Mouse (Mus musculus) liver, embryonic 11.5 days (tissue): Measurements from ENCODE around the gene Ltb4r1. TPM values are rescaled to one million over a fixed set of nuclear protein-coding genes. Genes with fewer than 3 reads are reported as not detected.

ENCODE experiments used
- ATAC-seq: fragments of 200-750 bp; cut with Nextera tagmentation; replicated peaks from 2 replicates; pipeline ENCODE4 v1.8.0; 2017; ENCODE audit warnings: moderate number of reproducible peaks, mild to moderate bottlenecking, moderate TSS enrichment, moderate library complexity; ENCODE audit not compliant: low FRiP score
- DNase-seq: peaks from one replicate; pipeline ENCODE4 v3.0.0-alpha.2; 2017; ENCODE audit warnings: low spot score
- H3K27ac ChIP-seq: fragments of 300-500 bp; sonication (generic); 2 replicates; pipeline ENCODE4 v1.5.1; 2014; ENCODE audit warnings: mild to moderate bottlenecking, low read depth, low read length, control low read depth
- H3K27me3 ChIP-seq: fragments of 300-500 bp; sonication (generic); replicated peaks from 2 replicates; pipeline ENCODE4 v1.6.1; 2014; ENCODE audit warnings: low read length, mixed read lengths; ENCODE audit not compliant: control insufficient read depth, insufficient read depth
- H3K36me3 ChIP-seq: fragments of 300-500 bp; sonication (generic); 2 replicates; pipeline ENCODE4 v1.6.1; 2014; ENCODE audit warnings: mild to moderate bottlenecking, low read length, moderate library complexity, mixed read lengths; ENCODE audit not compliant: control insufficient read depth, insufficient read depth
- H3K4me1 ChIP-seq: fragments of 300-500 bp; sonication (generic); replicated peaks from 2 replicates; pipeline ENCODE4 v1.6.1; 2014; ENCODE audit warnings: low read length, mixed read lengths; ENCODE audit not compliant: control insufficient read depth, insufficient read depth
- H3K4me2 ChIP-seq: fragments of 300-500 bp; sonication (generic); 2 replicates; pipeline ENCODE4 v1.6.1; 2014; ENCODE audit warnings: mild to moderate bottlenecking, control low read depth, moderate library complexity
- H3K4me3 ChIP-seq: fragments of 300-500 bp; sonication (generic); 2 replicates; pipeline ENCODE4 v1.5.1; 2014; ENCODE audit warnings: low read depth, low read length, control low read depth
- H3K9ac ChIP-seq: fragments of 300-500 bp; sonication (generic); 2 replicates; pipeline ENCODE4 v1.6.1; 2014; ENCODE audit warnings: low read depth, low read length, control low read depth
- H3K9me3 ChIP-seq: fragments of 300-500 bp; sonication (generic); 2 replicates; pipeline ENCODE4 v1.6.1; 2016; ENCODE audit warnings: low read length, inconsistent platforms, mixed read lengths; ENCODE audit not compliant: control insufficient read depth
- WGBS: fragments of 180-500 bp; shearing (Covaris S2); extraction: QIAGEN DNeasy Blood & Tissue Kit; methylation state at CpG from one replicate; pipeline ENCODE4 v1.1.7; 2014; 5-methylcytosine and 5-hydroxymethylcytosine counted together
- polyA plus RNA-seq: library from polyadenylated mRNA; unstranded; fragments of >200 nt; fragmentation: Nextera tagmentation; extraction: Ambion mirVana; gene quantifications from 2 replicates; pipeline ENCODE4 v1.2.1, GENCODE M21; 2014

Ltb4r1 gene
- polyA plus RNA-seq, 1 experiment from 2014 or later: 1.6 TPM

DNA sequence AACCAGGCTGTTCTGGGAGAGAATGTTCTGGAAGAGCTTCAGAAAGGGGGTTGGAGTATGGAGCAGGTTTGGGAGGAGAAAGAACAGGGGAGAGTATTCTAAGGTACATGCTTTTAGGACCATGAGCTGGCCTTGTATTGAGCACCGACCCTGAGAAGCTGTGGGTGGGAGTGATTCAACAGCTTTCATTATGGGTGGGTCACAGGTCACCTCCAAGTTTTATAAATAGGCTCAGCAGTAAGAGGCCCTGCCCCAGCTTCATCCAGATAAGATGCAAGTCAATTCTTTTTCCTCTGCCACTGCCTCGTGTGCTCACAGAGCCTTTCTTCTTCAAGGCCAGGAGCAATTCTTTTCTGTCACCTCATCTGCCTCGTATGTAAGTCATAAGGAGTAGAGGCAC, 11.4 kb downstream of the Ltb4r1 start:
- 31% methylated on average over 3 of the region's 3 CpGs for WGBS
- no peak for ATAC-seq
- no peaks in the 10 kb centered on the region for H3K36me3 ChIP-seq
- H3K9me3 ChIP-seq: no peaks in the 10 kb centered on the region
- no peak overlapping the region for H3K27ac ChIP-seq
- peaks cover 15% of the 10 kb centered on the region for H3K27me3 ChIP-seq
- H3K4me2 ChIP-seq: no peak overlapping the region
- H3K4me3 ChIP-seq: no peak overlapping the region
- no peak overlapping the region for H3K9ac ChIP-seq
- no peak for DNase-seq
- H3K4me1 ChIP-seq: peaks cover 11% of the 10 kb centered on the region

DNA sequence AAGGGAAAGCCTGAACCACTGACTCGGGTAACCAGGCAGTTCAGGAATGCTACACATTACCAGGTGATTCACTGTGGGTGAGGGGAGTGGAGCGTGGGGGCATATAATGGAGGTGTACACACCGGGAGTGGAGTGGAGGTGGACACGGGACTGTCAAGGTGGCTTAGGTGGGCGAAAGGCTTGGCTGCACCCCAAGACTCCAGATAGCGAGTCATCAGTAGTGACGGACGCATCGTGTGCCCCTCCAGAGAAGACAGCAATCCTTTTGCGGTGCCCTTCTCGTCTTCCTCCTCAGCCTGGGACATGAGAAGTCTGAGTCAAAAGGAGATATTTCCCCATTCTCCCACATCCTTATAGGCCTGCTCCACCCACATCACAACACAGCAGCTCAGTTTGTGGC, 12.0 kb downstream of the Ltb4r1 start:
- no peak overlapping the region for H3K9ac ChIP-seq

DNA sequence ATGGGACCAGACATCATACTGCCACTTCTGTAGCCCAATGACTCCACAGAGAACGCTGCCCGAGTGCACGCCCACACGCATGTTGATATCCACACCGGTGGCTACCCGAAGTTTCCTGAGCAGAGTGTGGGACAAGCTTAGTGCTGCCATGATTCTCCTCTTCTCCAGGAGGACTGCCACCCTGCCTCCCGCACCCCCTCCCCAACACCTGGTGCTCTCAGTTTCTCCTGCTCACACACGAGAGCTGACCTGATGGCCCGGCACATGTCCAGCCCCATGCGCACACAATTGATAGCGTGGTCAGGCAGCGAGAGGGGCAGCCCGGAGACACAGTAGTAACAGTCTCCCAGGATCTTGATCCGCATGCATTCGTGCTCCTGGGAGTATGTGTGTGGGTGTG, 12.9 kb downstream of the Ltb4r1 start:
- WGBS: 85% methylated on average over 15 of the region's 15 CpGs
- peaks cover 24% of the 10 kb centered on the region for H3K27me3 ChIP-seq

More for the DNA sequence above, 12.0 kb downstream of the Ltb4r1 start:
- Histone ChIP-seq H3K9me3 (no peaks in the 10 kb centered on the region), H3K4me2 (no peak overlapping the region), H3K36me3 (no peaks in the 10 kb centered on the region), H3K27ac (no peak overlapping the region), H3K27me3 (peaks cover 18% of the 10 kb centered on the region), H3K4me3 (no peak overlapping the region), H3K4me1 (peaks cover 11% of the 10 kb centered on the region)
- 88% methylated on average over 11 of the region's 11 CpGs for WGBS
- no peak for ATAC-seq
- DNase-seq: no peak

DNA sequence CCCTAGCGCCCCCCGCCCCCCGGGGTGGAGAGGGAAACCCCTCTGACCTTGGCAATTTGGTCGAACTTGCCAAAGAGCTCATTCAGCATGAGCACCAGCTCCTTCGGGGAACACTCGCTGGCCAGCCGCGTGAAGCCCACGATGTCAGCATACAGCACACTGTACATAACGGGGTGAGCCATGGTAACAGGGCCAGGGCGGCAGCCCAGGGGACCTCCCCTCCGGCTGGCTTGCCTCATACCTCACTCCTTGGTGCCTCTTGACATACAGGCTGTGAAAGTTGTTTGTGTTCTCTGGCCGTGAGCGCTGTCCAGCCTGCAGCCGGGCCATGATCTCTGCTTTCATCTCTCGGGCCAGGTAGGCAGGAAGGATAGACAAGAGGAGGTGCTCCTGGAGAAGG, 13.9 kb downstream of the Ltb4r1 start:
- Histone ChIP-seq H3K4me2 (no peak overlapping the region), H3K36me3 (no peaks in the 10 kb centered on the region), H3K9me3 (no peaks in the 10 kb centered on the region), H3K9ac (no peak overlapping the region), H3K4me1 (peaks cover 11% of the 10 kb centered on the region), H3K27ac (no peak overlapping the region), H3K27me3 (peaks cover 33% of the 10 kb centered on the region), H3K4me3 (no peak overlapping the region)
- 63% methylated on average over 16 of the region's 16 CpGs for WGBS
- DNase-seq: no peak
- ATAC-seq: no peak

More for the DNA sequence above, 12.9 kb downstream of the Ltb4r1 start:
- Histone ChIP-seq H3K4me3 (no peak overlapping the region), H3K4me1 (peaks cover 11% of the 10 kb centered on the region), H3K27ac (no peak overlapping the region), H3K36me3 (no peaks in the 10 kb centered on the region), H3K9ac (no peak overlapping the region), H3K4me2 (no peak overlapping the region), H3K9me3 (no peaks in the 10 kb centered on the region)
- ATAC-seq (no peak), DNase-seq (no peak)

DNA sequence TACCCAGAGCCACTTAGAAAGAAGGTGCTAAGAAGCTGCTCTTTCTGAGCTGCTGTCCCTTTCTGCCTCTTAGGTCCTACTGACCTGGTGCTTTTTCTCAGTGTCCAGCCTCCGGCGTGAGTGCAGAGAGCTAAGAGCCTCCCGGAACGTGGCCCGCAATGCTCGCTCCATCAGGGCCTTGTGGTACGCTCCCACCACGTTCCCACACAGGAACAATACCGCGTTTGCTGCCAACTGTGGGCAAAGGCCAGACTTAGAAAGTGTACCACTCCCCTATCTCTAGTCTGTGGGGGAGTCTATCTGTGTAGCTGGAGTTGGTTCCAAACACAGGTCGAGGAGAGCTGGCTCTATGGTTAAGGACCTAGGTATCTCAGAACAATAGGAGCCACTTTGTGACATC, 15.0 kb downstream of the Ltb4r1 start:
- WGBS: 79% methylated on average over 11 of the region's 11 CpGs
- no peaks in the 10 kb centered on the region for H3K36me3 ChIP-seq
- peak overlapping the region; percentile 11; the same call in 1 of the 2 replicates for H3K4me2 ChIP-seq
- no peaks in the 10 kb centered on the region for H3K9me3 ChIP-seq
- peaks cover 36% of the 10 kb centered on the region for H3K27me3 ChIP-seq
- H3K4me3 ChIP-seq: no peak overlapping the region
- H3K4me1 ChIP-seq: peaks cover 11% of the 10 kb centered on the region
- no peak for DNase-seq
- no peak overlapping the region for H3K27ac ChIP-seq
- H3K9ac ChIP-seq: no peak overlapping the region
- ATAC-seq: no peak

DNA sequence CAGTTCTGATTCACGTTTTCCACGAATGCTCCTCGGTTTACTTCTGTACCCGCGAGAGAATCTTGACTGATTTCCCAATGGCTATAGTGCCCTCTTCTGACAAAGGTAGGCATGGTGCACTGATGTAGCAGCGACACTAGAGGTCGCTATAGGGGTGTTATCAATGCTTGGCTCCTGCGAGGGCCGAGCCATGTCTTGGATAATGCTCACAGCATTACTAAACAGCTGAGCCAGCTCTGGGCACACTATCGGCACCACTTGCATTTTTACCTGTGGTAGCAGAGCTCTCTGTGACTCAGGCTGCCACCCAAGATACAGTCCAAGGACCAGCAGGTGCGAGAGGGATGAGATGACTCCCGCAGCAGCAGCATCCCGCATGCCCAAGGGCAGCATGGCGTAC, 15.5 kb downstream of the Ltb4r1 start:
- H3K27ac ChIP-seq: no peak overlapping the region
- no peaks in the 10 kb centered on the region for H3K9me3 ChIP-seq
- DNase-seq (peak; percentile 53), ATAC-seq (0 out of 2 replicates have a peak, but pooled peaks have one; percentile 56)
- no peak overlapping the region for H3K9ac ChIP-seq
- H3K36me3 ChIP-seq: no peaks in the 10 kb centered on the region
- peaks cover 11% of the 10 kb centered on the region for H3K4me1 ChIP-seq
- no peak overlapping the region for H3K4me3 ChIP-seq
- 18% methylated on average over 14 of the region's 14 CpGs for WGBS
- peak overlapping the region; percentile 31; the same call in 1 of the 2 replicates for H3K4me2 ChIP-seq
- peaks cover 40% of the 10 kb centered on the region for H3K27me3 ChIP-seq

DNA sequence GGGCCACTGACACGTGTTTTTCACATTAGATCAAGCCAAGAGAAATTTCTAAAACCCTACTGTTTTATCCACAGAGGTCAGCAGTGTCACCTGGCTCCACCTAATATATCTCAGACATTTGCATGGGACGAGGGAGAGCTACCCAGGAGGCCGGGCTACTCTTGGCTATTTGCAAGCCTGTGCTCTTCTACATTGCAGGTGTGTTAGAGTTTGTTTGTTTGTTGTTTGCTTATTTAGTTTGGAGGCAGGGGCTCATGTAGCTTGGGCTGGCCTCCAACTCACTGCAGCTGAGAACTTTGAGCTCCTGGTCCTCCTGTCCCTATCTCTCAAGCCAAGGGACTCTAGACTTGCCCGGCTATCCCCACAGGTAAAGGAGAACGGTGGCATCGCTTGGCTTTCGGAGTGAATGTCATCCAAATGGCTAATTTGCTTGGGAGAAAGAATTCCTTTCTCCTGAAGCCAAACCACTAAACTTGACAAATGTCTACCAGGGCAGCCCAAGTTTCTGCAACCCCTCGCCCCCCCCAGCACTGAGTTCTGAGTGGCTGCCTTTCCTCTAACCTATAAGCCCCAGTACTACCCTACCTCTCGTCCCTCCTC, 16.7 kb downstream of the Ltb4r1 start:
- Histone ChIP-seq H3K27ac (no peak overlapping the region), H3K9ac (no peak overlapping the region), H3K4me2 (peak overlapping the region; percentile 36), H3K36me3 (no peaks in the 10 kb centered on the region), H3K4me1 (peaks cover 3% of the 10 kb centered on the region), H3K27me3 (peaks cover 43% of the 10 kb centered on the region), H3K9me3 (no peaks in the 10 kb centered on the region), H3K4me3 (no peak overlapping the region)
- no peak for ATAC-seq
- no peak for DNase-seq
- WGBS: 51% methylated on average over 9 of the region's 9 CpGs

DNA sequence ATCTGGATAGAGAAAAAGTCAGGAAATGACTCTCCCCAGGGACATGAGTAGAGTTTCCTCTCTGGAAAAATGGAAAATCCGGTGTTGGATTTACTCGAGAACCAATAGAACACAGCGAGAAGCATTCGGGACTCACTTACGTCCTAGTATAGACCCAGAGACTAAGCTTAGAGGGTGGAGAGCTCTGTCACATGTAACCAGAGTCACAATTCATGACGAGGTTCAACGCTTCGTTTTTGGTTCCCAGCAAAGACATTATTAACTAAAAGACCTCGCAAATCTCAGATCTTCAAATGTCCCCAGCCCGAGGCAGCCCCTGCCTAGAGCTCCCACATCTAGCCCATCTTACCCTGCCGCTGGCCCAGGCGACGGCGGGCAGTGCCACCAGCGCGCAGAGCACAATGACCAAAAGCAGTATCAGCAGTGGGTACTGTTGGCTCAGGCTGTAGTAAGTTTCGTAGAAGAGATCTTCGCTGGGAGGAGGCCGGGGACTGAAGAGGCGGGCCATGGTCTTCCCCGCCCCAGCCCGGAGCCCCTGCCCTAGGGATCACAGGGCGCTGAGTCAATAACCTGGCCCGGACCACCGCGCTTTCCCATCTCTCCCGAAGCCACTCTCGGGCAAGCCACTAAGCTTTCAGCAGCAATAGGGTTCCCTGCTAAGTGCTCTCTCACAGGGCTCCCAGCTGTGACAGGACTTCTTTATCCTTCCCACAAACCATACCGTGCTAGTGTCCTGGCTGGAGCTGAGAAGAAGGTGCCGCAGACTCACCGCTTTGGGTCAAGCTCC, 17.6 kb downstream of the Ltb4r1 start:
- H3K4me1 ChIP-seq: peaks cover 8% of the 10 kb centered on the region
- 8% methylated on average over 31 of the region's 31 CpGs for WGBS

DNA sequence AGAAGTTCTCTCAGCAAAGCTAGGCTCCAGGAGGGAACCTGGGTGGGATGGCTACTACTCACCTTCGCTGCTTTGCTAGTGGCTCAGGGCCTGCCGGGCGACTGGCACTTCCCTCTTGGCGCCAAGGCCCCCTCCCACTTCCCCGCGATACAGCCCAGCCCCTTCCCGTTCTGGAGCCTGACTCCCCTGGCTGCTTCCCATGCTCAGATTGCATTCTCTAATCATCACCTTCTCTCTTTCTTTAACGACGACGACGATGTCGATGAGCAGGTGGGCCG, 18.1 kb downstream of the Ltb4r1 start, which contains the start of gene Adcy4:
Gene Adcy4 (minus strand): TSS at position 138 of the 278 bp plus-strand sequence.
- H3K4me2 ChIP-seq: peak within 1 kb of the TSS; percentile 55
- H3K9me3 ChIP-seq: no peaks in the 10 kb centered on the region
- H3K36me3 ChIP-seq: no peaks in the 10 kb centered on the region
- no peak within 1 kb of the TSS for H3K9ac ChIP-seq
- DNase-seq (no peak), ATAC-seq (no peak)
- no peak within 1 kb of the TSS for H3K27ac ChIP-seq
- peak within 1 kb of the TSS; percentile 34 for H3K4me3 ChIP-seq
- peaks cover 49% of the 10 kb centered on the region for H3K27me3 ChIP-seq
- peaks cover 8% of the 10 kb centered on the region for H3K4me1 ChIP-seq
- 6% methylated on average over 13 of the region's 13 CpGs for WGBS

More for the DNA sequence above, 17.6 kb downstream of the Ltb4r1 start:
- Histone ChIP-seq H3K9me3 (no peaks in the 10 kb centered on the region), H3K36me3 (no peaks in the 10 kb centered on the region), H3K4me2 (peak overlapping the region; percentile 55), H3K4me3 (peak overlapping the region; percentile 34), H3K27me3 (peaks cover 49% of the 10 kb centered on the region), H3K27ac (no peak overlapping the region), H3K9ac (no peak overlapping the region)
- ATAC-seq: no peak
- no peak for DNase-seq
